Mouse (Mus musculus) ES-E14 (cell line): ENCODE results near the gene Capg.

Experiments
- CHD2 ChIP-seq: IDR thresholded peaks from 2 replicates; pipeline ENCODE4 v1.6.1; 2014; ENCODE audit warnings: mild to moderate bottlenecking, low read depth, low read length, inconsistent platforms
- HCFC1 ChIP-seq: IDR thresholded peaks from 2 replicates; pipeline ENCODE4 v1.6.1; 2012; ENCODE audit warnings: low read length, inconsistent platforms, borderline replicate concordance; ENCODE audit not compliant: insufficient read depth
- MAFK ChIP-seq: IDR thresholded peaks from 2 replicates; pipeline ENCODE4 v1.6.1; 2014; ENCODE audit warnings: mild to moderate bottlenecking, low read depth, low read length, inconsistent platforms; ENCODE audit not compliant: insufficient read depth
- ZC3H11A ChIP-seq: IDR thresholded peaks from 2 replicates; pipeline ENCODE4 v1.6.1; 2012; ENCODE audit warnings: low read depth, mild to moderate bottlenecking, inconsistent platforms, low read length, borderline replicate concordance
- ZNF384 ChIP-seq: IDR thresholded peaks from 2 replicates; pipeline ENCODE4 v1.6.1; 2012; ENCODE audit warnings: low read depth, low read length, inconsistent platforms

DNA sequence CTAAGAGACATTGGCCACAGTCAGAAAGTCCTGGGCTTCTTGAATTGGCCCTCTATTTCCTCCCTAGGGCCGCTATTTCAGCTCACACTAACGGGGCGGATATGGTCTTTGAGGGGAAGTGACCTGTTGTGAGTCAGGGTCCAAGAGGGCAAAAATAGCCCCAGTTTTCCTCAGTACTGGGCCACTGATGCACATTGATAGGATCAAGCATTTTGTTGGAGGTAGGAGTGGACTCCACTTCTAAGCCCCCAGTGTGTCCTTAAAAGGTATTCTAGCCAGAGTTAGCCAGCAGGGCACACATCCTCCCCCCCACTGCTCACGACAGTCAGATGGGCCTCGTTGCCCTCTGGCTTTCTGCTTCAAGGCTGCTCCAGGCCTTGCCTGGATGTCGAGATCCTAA lies 5.8 kb downstream of the Capg start:
- no peak for TF ChIP-seq ZNF384
- TF ChIP-seq CHD2, result no peak
- TF ChIP-seq ZC3H11A, result no peak
- TF ChIP-seq HCFC1, result no peak
- TF ChIP-seq MAFK, result no peak
